Mouse (Mus musculus) kidney, postnatal 36 days (tissue): ENCODE results near the gene Sik1.

Experiments used
- DNase-seq, 2 experiments: peaks; one replicate each; pipeline ENCODE4 v3.0.0; 2021 to 2022; ENCODE audit warnings: mixed read lengths in 2 of 2

Sik1 gene

GRCm38 (mm10) chr17:31806025-31806424 is 49.6 kb downstream of the Sik1 start:
- DNase-seq, result peak; percentile 44 to 47

DNA sequence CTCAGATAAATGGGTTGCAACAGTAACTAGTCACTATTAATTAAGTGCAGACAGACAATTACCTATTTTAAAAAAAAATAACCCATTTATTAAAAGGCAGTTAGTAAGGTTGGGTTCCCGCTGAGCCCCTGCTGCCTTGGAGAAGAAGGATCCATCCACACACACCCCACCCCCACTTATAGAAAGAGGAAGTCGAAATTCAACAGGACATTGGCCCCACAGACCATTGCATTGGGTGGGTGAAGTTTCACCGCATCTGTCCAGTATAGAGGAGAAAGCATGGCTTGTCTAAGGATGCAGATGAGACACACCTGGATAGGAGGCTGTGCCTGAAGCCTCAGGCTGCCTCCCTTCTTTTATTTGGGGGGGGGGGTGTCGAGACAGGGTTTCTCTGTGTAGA is 50.0 kb downstream of the Sik1 start:
- no peak for DNase-seq

- no peak for DNase-seq
These were observed 53.2 kb downstream of the Sik1 start for GRCm38 (mm10) chr17:31802272-31803017.

DNA sequence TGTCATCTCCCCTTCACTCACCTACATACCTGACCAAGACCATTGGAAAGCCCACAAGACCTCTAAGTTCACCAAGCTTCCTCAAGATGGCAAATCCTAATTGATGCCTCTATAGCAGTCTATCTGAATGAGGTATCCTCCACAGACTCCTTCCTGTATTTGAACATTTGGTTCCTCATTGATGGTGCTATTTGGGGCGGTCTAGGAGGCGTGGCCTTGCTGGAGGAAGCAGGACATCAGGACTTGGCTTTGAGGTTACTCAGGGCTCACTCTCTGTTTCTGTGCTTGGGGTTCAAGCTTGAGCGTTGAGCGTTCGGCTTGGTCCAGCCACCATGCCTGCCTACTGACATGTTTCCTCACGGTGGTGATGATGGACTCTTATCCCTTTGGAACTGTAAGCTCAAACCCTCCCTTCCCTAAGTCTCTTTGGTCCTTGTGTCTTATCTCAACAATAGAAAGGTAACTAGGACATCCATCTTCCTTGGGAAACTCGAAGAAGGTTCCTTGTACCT is 54.7 kb downstream of the Sik1 start:
- no peak for DNase-seq

- DNase-seq, result no peak
These were observed 59.7 kb downstream of the Sik1 start for GRCm38 (mm10) chr17:31795893-31796292.
